Mouse (Mus musculus): ENCODE measurements around the gene St6galnac5.

The St6galnac5 gene

DNA sequence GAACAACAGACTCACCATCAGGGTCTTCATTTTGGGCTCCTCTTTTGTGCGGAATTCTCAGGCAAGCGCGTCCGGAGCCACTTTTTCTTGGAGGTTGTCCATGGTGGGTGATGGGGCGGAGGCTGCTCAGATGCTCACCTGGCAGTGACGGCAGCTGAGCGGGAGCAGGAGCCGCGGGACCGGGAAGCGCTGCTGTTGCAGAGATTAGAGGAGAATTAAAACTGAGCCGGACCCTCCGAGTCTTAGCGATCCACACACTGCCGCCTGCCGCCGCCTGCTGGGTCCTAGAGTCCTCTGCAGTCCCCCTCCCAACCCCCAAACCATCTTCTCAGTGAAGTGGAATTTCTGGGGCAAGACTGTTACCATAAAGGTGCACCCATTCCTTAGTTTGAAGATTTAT is at the start of gene St6galnac5:
Gene St6galnac5 (minus strand): TSS at position 259 of the 400 bp plus-strand sequence.
- ChIA-PET CTCF (no interaction called here), POLR2A (interaction anchor here in 1 of 4 experiments (0.6 kb wide), 1 partner anchor 1050 kb away, joined by 3 read pairs; no protein-coding TSS in a partner anchor)

DNA sequence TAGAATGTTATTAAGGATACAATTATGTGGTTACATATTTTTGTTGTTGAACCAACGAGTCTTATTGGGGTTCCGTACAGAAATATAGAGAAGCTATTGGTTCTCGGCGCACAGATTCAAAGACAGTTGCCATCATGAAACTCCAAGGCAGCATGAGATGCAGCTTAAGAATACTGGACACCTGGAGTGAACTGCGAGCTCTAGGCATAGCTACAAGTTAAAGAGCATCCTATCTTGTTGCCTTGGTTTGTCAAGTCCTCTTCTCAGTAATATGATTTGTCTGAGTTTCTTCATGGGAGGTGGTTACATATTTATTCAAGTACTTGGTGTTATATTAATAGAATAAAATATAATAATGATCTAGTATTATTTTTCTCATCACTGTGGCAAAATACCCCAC is 48.7 kb upstream of the St6galnac5 start:
- ChIA-PET POLR2A (no interaction called here), CTCF (no interaction called here)

- CTCF ChIA-PET, result no interaction called here
- POLR2A ChIA-PET, result no interaction called here
Measured at GRCm38 (mm10) chr3:153024016-153024415, 42.0 kb upstream of the St6galnac5 start.

- CTCF ChIA-PET, result no interaction called here
- POLR2A ChIA-PET, result no interaction called here
Measured at GRCm38 (mm10) chr3:153018051-153018450, 36.0 kb upstream of the St6galnac5 start.

GRCm38 (mm10) chr3:153016355-153016754 is 34.3 kb upstream of the St6galnac5 start:
- ChIA-PET CTCF (no interaction called here), POLR2A (no interaction called here)

- ChIA-PET CTCF (no interaction called here), POLR2A (no interaction called here)
Measured at GRCm38 (mm10) chr3:153006893-153007292, 24.8 kb upstream of the St6galnac5 start.

DNA sequence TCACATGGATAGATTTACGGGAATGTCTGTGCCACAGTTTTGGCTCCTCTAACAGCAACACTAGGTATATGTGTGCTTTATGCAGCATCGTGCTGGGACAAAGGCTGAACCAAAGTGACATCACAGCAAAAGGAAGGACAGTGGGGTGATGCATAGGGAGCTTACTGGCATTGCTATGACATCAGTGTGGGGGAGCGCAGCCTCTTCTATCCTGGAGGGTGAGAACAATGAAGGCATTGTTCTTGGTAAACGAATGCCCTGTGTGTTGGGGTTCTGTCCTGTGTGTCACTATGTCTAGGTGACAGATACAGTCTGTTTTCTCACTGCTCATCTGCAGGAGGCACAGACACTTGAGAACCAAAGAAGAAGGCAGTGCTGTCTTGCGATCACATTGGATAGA is 16.9 kb upstream of the St6galnac5 start:
- CTCF ChIA-PET, result no interaction called here
- POLR2A ChIA-PET, result no interaction called here

DNA sequence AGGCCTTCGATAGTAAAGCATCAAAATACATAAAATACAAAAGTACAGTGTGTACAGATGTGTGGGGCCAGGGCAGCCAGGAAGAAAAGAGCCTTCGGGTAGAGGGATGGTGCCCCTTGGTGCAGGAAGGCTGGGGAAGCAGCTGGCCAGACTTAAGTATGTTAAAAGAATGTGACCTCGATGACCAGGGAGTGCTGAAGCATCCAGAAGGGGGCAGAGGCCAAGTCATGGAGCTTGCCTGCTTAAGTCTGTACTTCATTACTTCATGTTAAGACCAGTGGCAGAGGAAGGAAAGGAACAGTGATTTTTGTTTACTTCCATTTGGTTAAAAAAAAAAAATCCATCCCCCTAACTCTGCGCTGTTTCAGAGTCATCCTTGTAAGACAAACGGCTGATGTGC is 16.1 kb upstream of the St6galnac5 start:
- POLR2A ChIA-PET, result no interaction called here

GRCm38 (mm10) chr3:152993608-152994007 is 11.6 kb upstream of the St6galnac5 start:
- ChIA-PET CTCF (interaction anchor here in 1 of 4 experiments (1.0 kb wide), 1 partner anchor 149 kb away, joined by 3 read pairs; no protein-coding TSS in a partner anchor), POLR2A (no interaction called here)

More for the DNA sequence above, 16.1 kb upstream of the St6galnac5 start:
- CTCF ChIA-PET, result no interaction called here

GRCm38 (mm10) chr3:152990787-152991186 is 8.7 kb upstream of the St6galnac5 start:
- ChIA-PET POLR2A (no interaction called here), CTCF (no interaction called here)

- POLR2A ChIA-PET, result interaction anchor here in 2 of 4 experiments (0.6 to 1.3 kb wide), 4 partner anchors 11 to 1049 kb away, joined by 3 to 4 read pairs (median 3); no protein-coding TSS in a partner anchor
- CTCF ChIA-PET, result interaction anchor here in 1 of 4 experiments (0.6 kb wide), 1 partner anchor 71 kb away, joined by 3 read pairs; no protein-coding TSS in a partner anchor
Measured at GRCm38 (mm10) chr3:152980978-152981974, 770 bp downstream of the St6galnac5 start.

DNA sequence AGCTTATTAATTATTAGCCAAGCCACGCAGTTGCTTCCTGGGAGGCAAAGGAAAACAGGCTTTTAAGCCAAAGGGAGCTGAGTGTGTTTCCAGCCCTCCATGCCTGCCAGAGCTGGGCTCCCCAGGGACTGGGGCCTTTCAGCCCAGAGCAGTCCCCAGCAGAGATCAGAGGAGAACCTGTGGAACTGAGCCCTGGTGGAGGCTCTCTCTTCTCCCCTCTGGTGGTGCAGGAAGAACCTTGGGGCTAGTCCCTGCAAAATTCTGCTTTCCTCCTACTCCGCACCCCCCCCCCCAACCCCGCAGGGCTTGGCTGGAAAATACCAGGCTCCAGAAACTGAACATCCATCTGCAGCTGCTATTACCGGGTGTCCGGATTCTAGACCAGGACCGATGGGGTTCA is 1.6 kb downstream of the St6galnac5 start:
- ChIA-PET POLR2A (interaction anchor here in 1 of 4 experiments (0.7 to 1.3 kb wide), 4 partner anchors 11 to 571 kb away, joined by 3 to 4 read pairs (median 3); no protein-coding TSS in a partner anchor), CTCF (interaction anchor here in 3 of 4 experiments (0.6 kb wide), 3 partner anchors 12 to 130 kb away, joined by 3 read pairs; no protein-coding TSS in a partner anchor)

DNA sequence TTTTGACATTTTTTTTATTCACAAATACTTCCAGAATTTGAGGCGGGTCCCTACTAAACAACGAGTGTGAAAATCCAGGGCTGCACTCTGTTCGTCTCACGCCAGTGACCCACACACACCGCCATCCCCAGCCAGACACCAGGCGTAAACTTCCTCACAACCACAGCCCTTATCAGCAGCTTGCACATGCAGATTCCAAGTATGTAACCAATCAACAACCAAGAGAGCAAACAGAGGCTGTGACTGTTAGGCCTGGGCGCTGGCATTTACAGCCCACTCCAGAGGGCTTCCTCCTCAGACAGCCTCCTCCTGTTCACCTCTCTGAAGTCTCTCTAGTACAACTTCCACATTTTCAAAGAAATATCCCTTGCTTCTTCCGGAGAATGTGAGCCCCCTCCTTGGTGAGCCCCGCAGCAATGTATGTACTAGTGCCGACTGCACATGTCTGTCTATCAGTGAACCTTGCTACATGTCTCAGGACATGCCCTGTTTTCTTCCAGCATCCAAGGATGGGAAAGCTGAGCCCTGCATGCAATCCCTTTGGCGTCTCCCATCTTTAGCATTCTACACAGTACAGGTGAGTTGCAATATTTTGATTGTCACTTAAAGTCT is 2.5 kb downstream of the St6galnac5 start:
- ChIA-PET CTCF (interaction anchor here in 2 of 4 experiments (0.6 kb wide), 2 partner anchors 11 to 131 kb away, joined by 3 read pairs; no protein-coding TSS in a partner anchor), POLR2A (interaction anchor here in 1 of 4 experiments (0.9 kb wide), 1 partner anchor 21 kb away, joined by 3 read pairs; no protein-coding TSS in a partner anchor)

DNA sequence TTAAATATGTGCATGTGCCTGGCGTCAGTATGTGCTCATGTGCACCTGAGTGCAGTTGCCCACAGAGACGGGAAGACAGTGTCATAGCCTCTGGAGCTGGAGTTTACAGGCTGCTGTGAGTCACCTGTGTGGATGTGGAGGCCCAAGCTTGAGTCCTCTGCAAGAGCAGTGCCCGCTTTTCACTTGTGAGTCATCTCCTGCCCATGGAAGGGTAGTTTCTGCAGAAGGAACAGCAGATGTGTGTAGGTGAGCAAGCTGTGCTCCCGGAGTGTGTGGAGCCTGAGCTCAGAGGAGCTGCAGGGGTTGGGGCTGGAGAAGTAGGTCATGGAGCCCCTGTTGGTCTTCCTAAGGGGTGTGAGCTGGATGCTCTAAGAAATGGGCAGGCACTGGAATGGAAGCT is 10.7 kb downstream of the St6galnac5 start:
- ChIA-PET POLR2A (no interaction called here), CTCF (interaction anchor here in 1 of 4 experiments (1.4 kb wide), 1 partner anchor 13 kb away, joined by 4 read pairs; no protein-coding TSS in a partner anchor)

DNA sequence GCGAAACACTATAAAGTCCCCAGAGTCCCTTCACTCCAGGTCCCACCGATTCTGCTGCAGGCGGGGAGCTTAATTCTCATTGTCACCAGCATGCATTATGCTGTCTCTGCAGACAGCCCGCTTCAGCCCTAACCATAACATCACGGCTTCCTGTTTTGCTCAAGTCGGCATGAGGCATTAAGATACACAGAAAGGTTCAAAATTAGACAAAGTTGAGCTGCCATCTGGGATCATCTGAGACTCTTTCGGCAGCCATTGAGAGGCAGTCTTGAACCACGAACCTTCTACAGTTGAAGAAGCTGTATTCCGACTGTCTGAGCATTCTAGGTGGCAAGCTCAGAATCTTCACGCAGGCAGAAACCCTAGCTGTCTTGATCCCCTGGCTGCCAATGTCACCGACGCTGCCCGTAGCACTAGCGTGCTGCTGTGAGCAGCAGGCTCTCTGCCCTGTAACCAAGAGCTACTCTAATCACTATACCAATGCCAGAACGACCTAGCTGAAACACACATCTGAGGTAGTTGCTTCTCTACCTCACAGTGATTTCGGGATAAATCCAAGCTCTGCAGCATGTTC is 12.2 kb downstream of the St6galnac5 start:
- ChIA-PET CTCF (interaction anchor here in 2 of 4 experiments (0.8 to 1.1 kb wide), 2 partner anchors 12 kb away, joined by 3 to 7 read pairs; no protein-coding TSS in a partner anchor), POLR2A (interaction anchor here in 1 of 4 experiments (0.6 kb wide), 1 partner anchor 11 kb away, joined by 3 read pairs; no protein-coding TSS in a partner anchor)

GRCm38 (mm10) chr3:152961855-152962376 is 20.1 kb downstream of the St6galnac5 start:
- CTCF ChIA-PET, result no interaction called here
- POLR2A ChIA-PET, result no interaction called here

DNA sequence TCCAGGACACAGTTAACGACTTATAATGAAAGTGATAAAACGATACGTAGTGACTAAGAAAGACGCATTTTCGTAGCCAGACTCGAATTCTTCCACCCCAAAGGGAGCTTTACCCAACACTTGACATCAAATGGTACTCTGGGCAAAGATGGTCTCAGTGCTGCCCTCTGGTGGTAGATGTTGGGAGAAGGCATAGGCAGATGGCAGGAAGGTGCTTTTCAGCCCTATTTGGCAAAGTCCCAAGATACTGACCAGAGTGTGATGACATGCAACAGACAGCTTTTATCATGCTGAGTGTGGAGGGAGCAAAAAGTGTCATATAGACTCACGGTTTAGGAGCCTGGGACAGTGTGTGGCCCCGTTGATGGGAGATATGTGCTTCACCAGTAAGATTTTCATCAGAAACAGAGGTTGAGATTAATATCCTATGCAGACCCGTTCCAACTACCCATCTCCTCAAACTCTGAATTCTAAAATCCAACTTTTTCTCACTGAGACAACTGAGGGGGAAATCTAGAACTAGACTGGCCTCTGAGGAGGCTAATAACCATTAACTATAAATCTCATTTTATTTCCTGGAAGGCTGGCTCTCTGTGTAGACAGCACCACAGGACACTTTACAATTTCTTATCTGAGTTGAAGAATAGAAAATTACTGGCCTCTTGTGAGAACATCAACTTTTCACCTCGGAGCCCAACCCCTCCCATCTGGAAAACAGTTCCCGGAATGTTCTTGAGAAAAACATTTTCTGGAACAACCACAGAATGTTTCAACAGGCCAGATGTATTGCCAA is 23.5 kb downstream of the St6galnac5 start:
- CTCF ChIA-PET, result interaction anchor here (0.5 to 2.3 kb wide), 29 partner anchors 9 to 877 kb away, joined by 3 to 19 read pairs (median 3); no protein-coding TSS in a partner anchor
- POLR2A ChIA-PET, result interaction anchor here in 1 of 4 experiments (0.8 kb wide), 1 partner anchor 22 kb away, joined by 3 read pairs; no protein-coding TSS in a partner anchor

GRCm38 (mm10) chr3:152956771-152957170 is 25.3 kb downstream of the St6galnac5 start:
- ChIA-PET CTCF (interaction anchor here in 2 of 4 experiments (0.6 to 2.3 kb wide), 3 partner anchors 14 to 290 kb away, joined by 3 to 19 read pairs (median 9); no protein-coding TSS in a partner anchor), POLR2A (interaction anchor here in 1 of 4 experiments (0.8 kb wide), 1 partner anchor 66 kb away, joined by 4 read pairs; no protein-coding TSS in a partner anchor)
